Mouse (Mus musculus) right cerebral cortex, adult 2 months (tissue): Measurements from ENCODE around the gene Tbc1d4.

Experiments used
- DNase-seq, 2 experiments: peaks; one replicate each; pipeline ENCODE4 v3.0.0; 2021 to 2022; ENCODE audit warnings: low spot score in 2 of 2

The Tbc1d4 gene

DNA sequence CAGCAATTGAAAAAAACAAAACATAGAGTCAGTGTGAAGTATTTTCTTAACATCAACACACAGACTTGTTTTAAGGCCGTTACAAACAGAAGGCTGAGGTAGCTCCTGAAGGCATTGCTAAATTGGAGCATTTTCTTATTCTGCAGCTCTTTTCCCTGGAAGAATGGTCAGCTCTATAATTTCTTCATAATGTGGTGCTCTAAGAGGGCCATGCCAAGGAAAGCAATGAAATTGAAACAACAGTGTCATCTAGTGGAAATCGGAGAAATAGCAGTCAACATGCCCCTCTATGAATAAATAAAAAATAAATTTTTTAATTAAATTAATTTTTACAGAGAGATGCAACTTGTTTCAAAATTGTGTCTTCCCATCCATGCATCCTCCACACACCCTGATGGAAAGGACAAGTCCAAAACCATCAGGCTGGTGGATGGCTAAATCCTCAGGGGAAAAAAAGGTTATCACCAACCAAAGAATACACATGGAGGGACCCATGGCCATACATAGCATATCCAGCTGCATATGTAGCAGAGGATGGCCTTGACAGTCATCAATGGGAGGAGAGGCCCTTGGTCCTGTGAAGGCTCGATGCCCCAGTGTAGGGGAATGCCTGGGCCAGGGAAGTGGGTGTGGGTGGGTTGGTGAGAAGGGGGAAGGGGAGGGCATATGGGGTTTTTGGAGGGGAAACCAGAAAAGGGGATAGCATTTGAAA is 180.0 kb downstream of the Tbc1d4 start:
- no peak for DNase-seq

DNA sequence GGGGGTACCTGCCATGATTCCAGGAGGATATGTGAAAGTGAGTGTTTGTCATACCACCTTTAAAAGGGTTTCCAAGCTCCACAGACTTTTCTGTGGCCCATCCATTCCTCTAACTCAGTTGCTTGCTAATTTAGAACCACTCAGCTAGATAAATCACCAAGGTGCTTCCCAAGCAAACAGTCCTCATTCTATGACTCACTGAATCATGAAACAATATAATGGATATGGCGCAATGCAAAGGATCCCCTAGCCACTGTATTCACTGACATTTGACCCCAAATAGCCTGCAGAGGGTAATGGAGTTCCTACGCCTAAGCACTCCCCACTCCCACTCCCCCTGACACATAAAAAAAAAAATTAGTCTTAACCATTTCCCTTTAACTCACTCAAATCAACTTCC is 191.3 kb downstream of the Tbc1d4 start:
- DNase-seq: no peak
